Mouse (Mus musculus): ENCODE measurements at regions not wholly inside any gene's neighbourhood (a gene's known extent, or its start where the extent isn't known, plus 50 kb on each side); places are given as distances from the start of the nearest gene placed in this dataset.

DNA sequence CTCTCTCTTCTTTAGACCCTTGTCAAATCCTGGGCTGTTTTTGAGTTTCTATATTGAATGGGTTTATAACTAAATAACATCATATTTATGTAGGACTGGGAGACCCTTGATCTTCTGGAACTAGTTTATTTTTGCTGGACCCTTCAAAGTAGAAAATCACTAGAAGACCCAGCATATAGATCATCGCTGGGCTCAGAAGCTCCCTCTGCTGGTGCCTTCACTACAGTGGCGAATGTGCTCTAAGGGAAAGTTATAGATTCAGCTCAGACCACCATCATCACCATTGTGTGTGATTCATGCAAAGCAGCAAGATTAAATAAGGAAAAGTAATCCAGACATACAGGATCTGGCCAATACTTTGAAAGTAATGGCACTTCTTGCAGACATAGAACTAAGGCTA is 335.4 kb upstream of the Rag2 start:
- H3K36me3 ChIP-seq, result no peaks in the 10 kb centered on the region
- H3K27me3 ChIP-seq (replicated peaks), result no peaks in the 10 kb centered on the region
- no peak overlapping the region for H3K4me3 ChIP-seq (replicated peaks)
- no peak overlapping the region for H3K27ac ChIP-seq (replicated peaks)
- no peak overlapping the region for H3K4me2 ChIP-seq
- H3K4me1 ChIP-seq, result no peaks in the 10 kb centered on the region
- H3K9me3 ChIP-seq (replicated peaks), result no peaks in the 10 kb centered on the region
- no peak overlapping the region for H3K9ac ChIP-seq (replicated peaks)
- WGBS, result 33% methylated on average over 2 of the region's 2 CpGs
- no peak for ATAC-seq (ENCODE audit: low FRiP score)

DNA sequence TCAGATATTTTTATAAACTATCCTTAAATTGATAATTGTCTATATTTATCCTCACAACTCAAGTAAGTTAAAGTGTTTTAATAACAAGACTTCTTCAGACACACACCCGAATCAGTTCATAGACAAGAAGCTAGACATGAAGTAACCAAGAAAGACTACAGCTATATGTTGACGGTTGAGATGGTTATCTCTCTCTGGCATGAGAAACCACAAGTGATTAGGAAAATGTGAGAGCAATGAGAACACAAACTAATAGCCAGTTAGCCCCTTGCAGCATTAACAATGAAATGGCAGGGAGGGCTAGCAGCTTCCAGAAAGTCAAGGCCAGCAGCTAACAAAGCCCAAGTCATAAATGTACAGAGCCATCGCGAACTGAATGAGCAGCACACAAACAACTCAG is 333.8 kb upstream of the Rag2 start:
- WGBS, result 86% methylated on average over 4 of the region's 4 CpGs
- Histone ChIP-seq H3K27ac (replicated peaks) (no peak overlapping the region), H3K9me3 (replicated peaks) (no peaks in the 10 kb centered on the region), H3K4me2 (no peak overlapping the region), H3K27me3 (replicated peaks) (no peaks in the 10 kb centered on the region), H3K4me1 (no peaks in the 10 kb centered on the region), H3K4me3 (replicated peaks) (no peak overlapping the region), H3K36me3 (no peaks in the 10 kb centered on the region), H3K9ac (replicated peaks) (no peak overlapping the region)
- ATAC-seq (ENCODE audit: low FRiP score), result no peak

DNA sequence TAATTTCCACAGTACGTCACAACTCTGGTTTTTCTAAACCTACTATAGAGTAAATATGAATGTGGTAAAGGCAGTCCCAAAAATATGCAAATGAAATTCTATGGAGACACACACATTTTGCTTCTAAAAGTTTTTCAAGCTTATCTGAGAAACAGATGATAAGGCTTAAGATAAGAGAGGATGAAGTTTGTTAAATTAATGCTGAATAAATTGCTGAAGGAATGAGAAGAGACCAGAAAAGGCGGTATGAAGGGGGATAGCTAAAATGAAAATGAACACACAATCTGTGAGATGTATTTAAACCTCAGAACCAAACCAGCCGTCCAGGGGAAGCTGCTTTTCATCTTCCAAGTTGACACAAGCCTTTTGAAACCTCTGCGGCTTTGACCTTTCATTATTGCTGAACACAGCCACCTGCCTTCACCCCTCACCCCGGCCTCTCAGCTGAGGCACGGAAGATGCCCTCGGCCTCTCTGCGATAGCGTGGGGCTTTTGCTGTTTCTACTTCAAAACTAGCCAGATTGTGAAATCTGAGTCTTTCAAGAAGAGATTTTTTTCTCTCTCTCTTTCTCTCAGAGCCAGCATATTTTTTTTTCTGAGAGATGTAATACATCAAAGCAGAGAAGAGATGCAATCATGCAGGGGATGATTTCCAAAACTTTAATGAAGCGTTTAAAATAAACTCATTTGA is 328.7 kb upstream of the Rag2 start:
- ATAC-seq (ENCODE audit: low FRiP score), result no peak
- no peaks in the 10 kb centered on the region for H3K9me3 ChIP-seq (replicated peaks)

DNA sequence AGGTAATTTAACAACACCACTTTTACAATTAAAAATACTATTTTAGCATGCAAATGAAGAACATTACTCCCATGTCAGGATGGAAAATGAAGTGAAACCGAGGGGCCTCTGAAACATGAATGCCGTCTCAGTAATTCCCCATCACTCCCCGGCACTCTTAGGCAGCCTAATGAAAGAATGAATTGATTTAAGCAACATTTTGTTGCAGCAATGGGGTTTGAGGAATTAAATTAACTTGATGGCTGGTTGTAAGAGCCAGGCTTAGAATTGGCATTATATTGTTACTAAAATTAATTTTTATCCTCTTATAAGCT is 328.2 kb upstream of the Rag2 start:
- Histone ChIP-seq H3K27me3 (replicated peaks) (no peaks in the 10 kb centered on the region), H3K36me3 (no peaks in the 10 kb centered on the region), H3K9me3 (replicated peaks) (no peaks in the 10 kb centered on the region), H3K4me3 (replicated peaks) (no peak overlapping the region), H3K4me2 (no peak overlapping the region), H3K4me1 (0 out of 2 replicates have a peak, but pooled peaks cover 5% of the 10 kb centered on the region), H3K27ac (replicated peaks) (no peak overlapping the region), H3K9ac (replicated peaks) (no peak overlapping the region)
- peak; percentile 45 for ATAC-seq (ENCODE audit: low FRiP score)
- WGBS, result 21% methylated on average over 3 of the region's 3 CpGs

More for the DNA sequence above, 328.7 kb upstream of the Rag2 start:
- Histone ChIP-seq H3K27me3 (replicated peaks) (no peaks in the 10 kb centered on the region), H3K4me3 (replicated peaks) (no peak overlapping the region), H3K4me1 (0 out of 2 replicates have a peak, but pooled peaks cover 5% of the 10 kb centered on the region), H3K4me2 (no peak overlapping the region), H3K36me3 (no peaks in the 10 kb centered on the region), H3K27ac (replicated peaks) (no peak overlapping the region), H3K9ac (replicated peaks) (no peak overlapping the region)
- 33% methylated on average over 10 of the region's 10 CpGs for WGBS

DNA sequence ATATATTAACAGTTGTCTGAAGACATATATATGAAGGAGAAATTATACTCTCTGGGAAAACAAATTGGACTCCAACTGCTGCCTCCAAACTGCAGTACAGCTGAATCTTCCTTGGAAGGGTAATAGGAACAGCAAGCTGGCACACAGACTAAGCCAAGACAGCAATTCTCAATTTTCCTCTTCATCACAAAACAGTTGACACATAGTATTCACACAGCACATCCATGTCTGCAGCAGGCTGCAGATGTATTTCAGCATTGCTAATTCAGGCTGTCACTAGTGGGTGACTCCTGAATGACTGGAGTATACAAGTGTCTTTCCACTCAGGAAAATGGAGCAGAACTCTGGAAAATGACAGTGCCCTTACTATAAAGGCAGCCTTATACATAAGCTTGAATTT is 327.7 kb upstream of the Rag2 start:
- Histone ChIP-seq H3K36me3 (no peaks in the 10 kb centered on the region), H3K4me2 (no peak overlapping the region), H3K4me1 (0 out of 2 replicates have a peak, but pooled peaks cover 5% of the 10 kb centered on the region), H3K27ac (replicated peaks) (no peak overlapping the region), H3K9me3 (replicated peaks) (no peaks in the 10 kb centered on the region), H3K9ac (replicated peaks) (no peak overlapping the region), H3K4me3 (replicated peaks) (no peak overlapping the region), H3K27me3 (replicated peaks) (no peaks in the 10 kb centered on the region)
- ATAC-seq (ENCODE audit: low FRiP score), result peak; percentile 61; the same call in 1 of the 2 replicates

DNA sequence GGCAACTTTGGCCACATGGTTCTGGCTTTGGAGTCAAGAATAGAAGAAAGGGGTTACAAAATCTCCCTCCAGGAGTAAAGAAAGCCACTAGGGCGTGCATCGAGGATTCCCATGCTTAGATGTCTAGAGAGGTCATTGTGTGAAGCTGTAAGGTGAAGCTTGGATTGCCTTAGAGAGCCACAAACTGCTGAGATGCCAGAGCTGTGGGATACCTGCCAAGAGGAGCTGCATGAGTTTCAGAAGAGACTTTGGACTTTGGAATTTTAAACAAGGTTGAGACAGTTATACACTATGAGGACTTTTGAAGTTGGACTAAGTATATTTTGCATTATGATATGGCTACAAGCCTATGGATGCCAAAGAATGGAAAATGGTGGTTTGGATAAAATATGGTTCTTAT is 325.4 kb upstream of the Rag2 start:
- no peaks in the 10 kb centered on the region for H3K27me3 ChIP-seq (replicated peaks)
- H3K4me1 ChIP-seq, result 0 out of 2 replicates have a peak, but pooled peaks cover 5% of the 10 kb centered on the region
- WGBS, result 82% methylated on average over 2 of the region's 2 CpGs
- no peaks in the 10 kb centered on the region for H3K36me3 ChIP-seq
- no peaks in the 10 kb centered on the region for H3K9me3 ChIP-seq (replicated peaks)
- no peak overlapping the region for H3K4me2 ChIP-seq
- no peak overlapping the region for H3K27ac ChIP-seq (replicated peaks)
- ATAC-seq (ENCODE audit: low FRiP score), result no peak
- no peak overlapping the region for H3K4me3 ChIP-seq (replicated peaks)
- no peak overlapping the region for H3K9ac ChIP-seq (replicated peaks)

DNA sequence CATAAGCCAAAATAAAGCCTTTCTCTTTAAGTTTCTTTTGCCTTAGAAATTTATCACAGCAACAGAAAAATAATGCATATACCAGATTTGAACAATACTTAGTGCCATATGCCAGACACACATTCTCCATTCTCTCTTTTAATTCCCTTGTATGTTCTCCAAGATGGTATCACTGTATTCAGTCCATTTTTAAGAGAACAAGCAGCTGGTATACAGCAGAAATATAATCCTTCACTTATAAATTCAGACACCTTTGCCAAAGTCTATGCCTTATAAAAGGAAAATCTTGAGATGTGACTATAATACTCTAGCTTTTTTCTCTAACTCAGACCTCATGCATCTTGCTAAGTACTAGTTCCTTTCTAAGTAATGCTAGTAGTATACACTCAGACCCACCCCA is 324.4 kb upstream of the Rag2 start:
- H3K27ac ChIP-seq (replicated peaks), result no peak overlapping the region
- no peaks in the 10 kb centered on the region for H3K9me3 ChIP-seq (replicated peaks)
- H3K9ac ChIP-seq (replicated peaks), result no peak overlapping the region
- no peaks in the 10 kb centered on the region for H3K36me3 ChIP-seq
- H3K4me3 ChIP-seq (replicated peaks), result no peak overlapping the region
- no peaks in the 10 kb centered on the region for H3K27me3 ChIP-seq (replicated peaks)
- ATAC-seq (ENCODE audit: low FRiP score), result no peak
- H3K4me1 ChIP-seq, result 0 out of 2 replicates have a peak, but pooled peaks cover 5% of the 10 kb centered on the region
- H3K4me2 ChIP-seq, result no peak overlapping the region

DNA sequence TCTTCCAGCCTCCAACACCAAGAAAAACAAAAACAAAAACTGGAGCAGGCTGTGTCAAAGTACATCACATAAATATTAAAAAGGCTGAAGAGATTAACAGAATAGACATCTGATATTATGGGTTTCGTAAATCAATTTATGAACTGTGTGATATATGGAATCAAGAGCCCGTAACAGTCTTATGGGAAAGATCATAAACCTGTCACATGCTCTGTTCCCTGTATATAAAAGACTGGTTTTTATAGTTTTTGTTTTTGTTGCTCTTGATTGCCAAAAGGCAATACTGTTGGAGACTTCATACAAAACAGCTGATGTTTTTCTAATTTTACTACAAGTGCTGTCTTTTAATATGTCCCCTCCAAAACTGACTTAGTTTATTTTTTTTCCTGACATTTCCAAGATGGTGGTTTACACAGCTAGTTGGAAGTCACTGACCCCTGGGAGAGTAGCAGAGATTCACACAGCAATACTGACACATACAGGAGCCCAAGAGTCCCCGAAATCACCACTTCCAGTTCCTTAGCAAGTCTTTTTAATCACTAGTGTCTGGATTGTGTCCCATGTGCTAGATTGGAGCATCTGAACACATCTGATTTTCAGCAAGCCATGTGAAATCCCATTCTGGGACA is 303.1 kb upstream of the Rag2 start:
- Histone ChIP-seq H3K27ac (replicated peaks) (no peak overlapping the region), H3K9me3 (replicated peaks) (no peaks in the 10 kb centered on the region), H3K36me3 (no peaks in the 10 kb centered on the region), H3K4me2 (no peak overlapping the region), H3K9ac (replicated peaks) (no peak overlapping the region), H3K27me3 (replicated peaks) (no peaks in the 10 kb centered on the region), H3K4me3 (replicated peaks) (no peak overlapping the region), H3K4me1 (no peaks in the 10 kb centered on the region)
- ATAC-seq (ENCODE audit: low FRiP score), result no peak
- WGBS, result 64% methylated on average over 3 of the region's 3 CpGs

DNA sequence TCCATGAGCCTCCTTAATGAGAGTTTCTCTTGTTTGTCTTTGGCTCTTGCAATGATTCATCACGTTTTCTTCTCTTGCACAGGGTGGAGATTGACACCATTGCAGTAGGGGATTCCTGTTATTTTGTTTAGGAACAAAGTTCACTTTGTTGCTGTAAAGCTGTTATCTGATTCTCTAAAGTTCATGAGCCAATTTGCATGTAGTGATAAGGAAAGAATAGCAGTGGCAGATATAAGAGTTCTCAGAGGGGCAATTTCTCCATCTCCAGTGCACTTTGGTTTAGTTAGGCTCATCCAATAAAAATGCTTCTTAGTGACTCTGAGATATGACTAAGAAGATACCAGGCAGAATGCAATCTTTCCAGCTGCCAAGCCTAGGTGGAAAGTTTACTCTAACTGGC is 267.8 kb upstream of the Rag2 start:
- no peaks in the 10 kb centered on the region for H3K36me3 ChIP-seq
- H3K27me3 ChIP-seq (replicated peaks), result no peaks in the 10 kb centered on the region
- H3K9ac ChIP-seq (replicated peaks), result no peak overlapping the region
- no peaks in the 10 kb centered on the region for H3K9me3 ChIP-seq (replicated peaks)
- no peak overlapping the region for H3K4me2 ChIP-seq
- WGBS, result 51% methylated on average over 1 of the region's 1 CpGs
- H3K4me1 ChIP-seq, result no peaks in the 10 kb centered on the region
- ATAC-seq (ENCODE audit: low FRiP score), result no peak
- H3K4me3 ChIP-seq (replicated peaks), result no peak overlapping the region
- H3K27ac ChIP-seq (replicated peaks), result no peak overlapping the region

DNA sequence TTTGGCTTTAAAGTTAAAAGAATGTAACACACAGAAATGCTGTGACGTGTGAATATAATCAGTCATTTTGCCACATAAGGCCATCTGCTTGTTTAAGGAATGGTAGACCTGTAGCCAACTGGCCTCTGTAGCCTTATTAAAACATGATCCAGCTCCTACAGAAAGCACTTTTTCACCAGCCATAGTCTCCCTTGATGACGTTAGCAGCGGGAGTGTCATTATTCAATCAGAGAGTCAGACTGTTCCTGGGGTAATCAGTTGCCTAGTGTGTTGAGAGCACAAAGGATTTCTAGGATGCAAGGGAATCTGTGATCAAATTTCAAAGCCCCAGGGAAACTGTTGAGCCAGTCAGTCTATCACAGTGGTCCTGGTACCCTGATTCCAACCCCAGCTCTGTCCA is 260.3 kb upstream of the Rag2 start:
- ATAC-seq (ENCODE audit: low FRiP score), result no peak
- H3K9ac ChIP-seq (replicated peaks), result no peak overlapping the region
- H3K27me3 ChIP-seq (replicated peaks), result no peaks in the 10 kb centered on the region
- no peak overlapping the region for H3K4me3 ChIP-seq (replicated peaks)
- H3K9me3 ChIP-seq (replicated peaks), result no peaks in the 10 kb centered on the region
- H3K4me1 ChIP-seq, result no peaks in the 10 kb centered on the region
- 43% methylated on average over 3 of the region's 3 CpGs for WGBS
- H3K36me3 ChIP-seq, result no peaks in the 10 kb centered on the region
- no peak overlapping the region for H3K4me2 ChIP-seq
- H3K27ac ChIP-seq (replicated peaks), result no peak overlapping the region

DNA sequence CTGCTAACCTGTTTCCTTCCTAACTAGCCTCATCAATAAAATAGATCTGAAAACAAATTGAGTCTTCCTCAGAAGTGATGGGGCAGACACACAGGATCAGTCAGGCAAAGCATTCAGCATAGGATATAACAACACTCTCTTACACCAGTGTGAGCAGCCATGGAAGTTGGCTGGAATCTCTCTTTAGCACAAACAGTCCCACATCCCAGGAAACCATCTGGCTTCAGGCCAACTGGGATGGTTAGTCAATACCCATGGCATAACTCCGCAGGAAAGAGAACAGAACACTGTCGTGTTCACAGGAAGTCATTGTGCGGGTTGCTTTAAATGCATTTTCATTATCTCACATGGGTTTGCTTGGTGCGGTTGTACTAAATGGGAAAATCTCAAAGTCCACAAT is 256.2 kb upstream of the Rag2 start:
- Histone ChIP-seq H3K36me3 (no peaks in the 10 kb centered on the region), H3K9me3 (replicated peaks) (no peaks in the 10 kb centered on the region), H3K4me1 (no peaks in the 10 kb centered on the region), H3K4me3 (replicated peaks) (no peak overlapping the region), H3K27ac (replicated peaks) (no peak overlapping the region), H3K9ac (replicated peaks) (no peak overlapping the region), H3K4me2 (no peak overlapping the region), H3K27me3 (replicated peaks) (no peaks in the 10 kb centered on the region)
- 73% methylated on average over 4 of the region's 4 CpGs for whole genome bisulfite sequencing
- ATAC-seq (ENCODE audit: low FRiP score), result no peak

DNA sequence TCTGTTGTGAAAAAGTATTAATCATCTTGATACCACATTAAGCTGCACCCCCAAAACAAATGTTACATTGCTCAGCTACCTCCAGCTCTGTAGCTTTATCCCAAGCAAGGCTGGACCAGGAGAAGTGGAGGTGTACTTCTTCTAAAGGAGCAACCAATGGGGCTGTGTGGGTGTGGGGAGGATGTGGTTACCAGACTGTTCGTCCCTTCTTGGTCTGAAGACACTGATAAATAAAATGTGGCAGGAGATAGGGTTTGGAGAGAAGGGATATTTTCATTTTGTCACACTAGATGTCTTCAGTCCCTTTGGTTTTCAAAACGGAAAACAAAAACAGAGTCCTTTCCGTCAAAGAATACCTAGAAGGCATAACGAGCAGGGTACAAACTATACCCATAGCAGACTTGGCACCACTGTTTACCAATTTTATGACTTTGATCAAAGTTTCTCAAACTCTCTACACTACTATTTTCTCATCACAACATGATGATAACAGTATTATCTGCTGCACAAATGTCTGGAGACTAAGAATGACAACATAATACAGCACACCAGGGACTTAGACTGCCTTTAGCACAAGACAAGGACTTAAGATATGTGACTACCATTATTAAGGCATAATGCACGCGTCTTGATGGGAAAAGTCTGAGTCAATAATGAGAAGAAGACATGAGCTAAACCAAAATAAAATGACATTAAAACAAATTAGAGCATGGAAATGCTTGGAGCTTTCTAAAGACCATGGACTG is 253.4 kb upstream of the Rag2 start:
- Histone ChIP-seq H3K36me3 (no peaks in the 10 kb centered on the region), H3K4me3 (replicated peaks) (no peak overlapping the region), H3K27ac (replicated peaks) (no peak overlapping the region), H3K4me2 (no peak overlapping the region), H3K9ac (replicated peaks) (no peak overlapping the region), H3K4me1 (no peaks in the 10 kb centered on the region), H3K9me3 (replicated peaks) (no peaks in the 10 kb centered on the region), H3K27me3 (replicated peaks) (no peaks in the 10 kb centered on the region)
- ATAC-seq (ENCODE audit: low FRiP score), result no peak
- 95% methylated on average over 6 of the region's 6 CpGs for WGBS

All from neural tube, embryonic 15.5 days (tissue).